Comparison of ENCODE assay signal across 8 mouse cellular contexts in genomic region chr9:122424941-122425608, GRCm38 (mm10).
DNase-seq lines count a peak whose midpoint lies in the region; ATAC-seq and TF ChIP-seq lines count a peak whose summit lies in the region.

No protein-coding gene starts in this region.

- TF ChIP-seq POLR2A in brain, embryonic 14.5 days (IDR thresholded peaks at IDR 0.05; ENCODE audit: borderline replicate concordance, extremely low read depth, insufficient read depth, insufficient read length, poor library complexity, severe bottlenecking) = no peak

- H3K9me3 ChIP-seq in heart, embryonic 12.5 days (replicated peaks) = no peaks in the 10 kb centered on the region

- no peak overlapping the region for H3K4me3 ChIP-seq in C2C12 (ENCODE audit: insufficient read depth, poor library complexity, severe bottlenecking)
- peak overlapping the region; percentile 24; the same call in 1 of the 2 replicates for H3K4me3 ChIP-seq in heart, embryonic 12.5 days

- H3K9ac ChIP-seq in heart, embryonic 12.5 days = no peak overlapping the region

- peaks cover 4% of the 10 kb centered on the region for H3K27me3 ChIP-seq in C2C12 (ENCODE audit: control insufficient read depth, insufficient read depth, insufficient read length)
- H3K27me3 ChIP-seq in heart, embryonic 12.5 days (replicated peaks) = peaks cover 36% of the 10 kb centered on the region

- H3K79me3 ChIP-seq in C2C12 (ENCODE audit: low read depth) = no peaks in the 10 kb centered on the region

- H3K27ac ChIP-seq in heart, embryonic 12.5 days (ENCODE audit: poor library complexity, severe bottlenecking) = no peak overlapping the region

- no peaks in the 10 kb centered on the region for H3K36me3 ChIP-seq in C2C12 (ENCODE audit: control insufficient read depth, insufficient read depth)
- no peaks in the 10 kb centered on the region for H3K36me3 ChIP-seq in heart, embryonic 12.5 days

- 35% methylated on average over 14 of the region's 14 CpGs for WGBS in heart, embryonic 12.5 days

- peak; percentile 16 for DNase-seq in embryo, embryonic 10.5 days (ENCODE audit: low spot score)
- DNase-seq in embryo, embryonic 10 days (ENCODE audit: low spot score) = no peak
- DNase-seq in brain, embryonic 14.5 days (ENCODE audit: low read depth) = no peak
- peak; percentile 47 to 52 for DNase-seq in lung, adult 18-20 months
- DNase-seq in testis, postnatal 14 days (ENCODE audit: low spot score) = peak; percentile 50

- no peak overlapping the region for H3ac ChIP-seq in C2C12 (ENCODE audit: control insufficient read depth, insufficient read length, low read depth)

- TF ChIP-seq CTCF in C2C12 (IDR thresholded peaks at IDR 0.05; ENCODE audit: control insufficient read depth, insufficient read depth, insufficient read length) = peak; percentile 36
- peak; percentile 40; the same call in 1 of the 2 replicates for TF ChIP-seq CTCF in brain, embryonic 14.5 days (IDR thresholded peaks at IDR 0.05; ENCODE audit: borderline replicate concordance, extremely low read depth, insufficient read depth, insufficient read length)

- peak overlapping the region; percentile 45 for H3K4me2 ChIP-seq in heart, embryonic 12.5 days

- no peak for ATAC-seq in heart, embryonic 12.5 days (ENCODE audit: insufficient number of reproducible peaks, low FRiP score)
- no peak for ATAC-seq in inflammation-experienced regulatory T-cells, adult 6 months

- H3K79me2 ChIP-seq in C2C12 (ENCODE audit: control insufficient read depth, insufficient read depth) = no peaks in the 10 kb centered on the region

- H3K4me1 ChIP-seq in heart, embryonic 12.5 days (replicated peaks) = no peaks in the 10 kb centered on the region; the same call in 1 of the 2 replicates

TF ChIP-seq in C2C12, 6 proteins besides CTCF, POLR2A, EP300 and RAD21:
- TF ChIP-seq MAX (IDR thresholded peaks at IDR 0.05) (no peak), MYOG (IDR thresholded peaks at IDR 0.05; ENCODE audit: control insufficient read depth, extremely low read depth, insufficient read length) (no peak), USF1 (IDR thresholded peaks at IDR 0.05; ENCODE audit: low read depth) (no peak), MYOD1 (IDR thresholded peaks at IDR 0.05; ENCODE audit: control insufficient read depth, insufficient read length, low read depth) (no peak), CEBPB (IDR thresholded peaks at IDR 0.05; ENCODE audit: low read depth) (no peak), FOSL1 (IDR thresholded peaks at IDR 0.05; ENCODE audit: insufficient read depth, low read length, poor library complexity, severe bottlenecking) (no peak)
TF ChIP-seq in C2C12: peak in this region for 0.

Comparison
In these comparisons a context has a peak if more than half of its experiments do, and no peak if none do; other contexts are left out.
1. DNase-seq: peak in embryo, embryonic 10.5 days (single experiment), lung, adult 18-20 months (2 of 2) and testis, postnatal 14 days (single experiment); none in embryo, embryonic 10 days (single experiment) and brain, embryonic 14.5 days (single experiment).